Mouse (Mus musculus) urinary bladder, postnatal 14 days (tissue): ENCODE measurements at regions not wholly inside any gene's neighbourhood (a gene's known extent, or its start where the extent isn't known, plus 50 kb on each side); places are given as distances from the start of the nearest gene placed in this dataset.
A peak's percentile ranks its signal among the peaks of the same experiment; 100 is the strongest.

Source experiments
- DNase-seq: peaks from one replicate; pipeline ENCODE4 v3.0.0; 2021; ENCODE audit warnings: low spot score

DNA sequence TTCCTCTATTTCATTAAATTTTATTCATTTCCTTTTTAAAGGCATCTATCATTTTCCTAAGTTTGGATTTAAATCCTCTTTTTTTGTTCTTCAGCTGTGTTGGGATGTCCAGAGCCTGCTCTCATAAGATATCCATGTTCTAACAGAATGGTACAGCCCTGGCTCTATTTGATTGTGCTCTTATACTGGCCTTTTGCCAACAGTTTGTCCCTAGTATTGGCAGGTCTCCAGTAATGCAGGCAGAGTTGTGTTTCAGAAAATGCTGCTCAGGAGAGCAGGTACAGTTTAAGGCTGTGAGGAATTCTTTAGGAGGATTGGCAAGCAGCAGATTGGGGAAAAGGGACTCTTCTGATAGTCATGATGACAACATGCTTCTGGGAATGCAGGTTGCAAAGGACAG, 797.1 kb upstream of the Slit2 start:
- no peak for DNase-seq

GRCm38 (mm10) chr5:47202164-47202914, 780.6 kb upstream of the Slit2 start:
- DNase-seq = no peak

DNA sequence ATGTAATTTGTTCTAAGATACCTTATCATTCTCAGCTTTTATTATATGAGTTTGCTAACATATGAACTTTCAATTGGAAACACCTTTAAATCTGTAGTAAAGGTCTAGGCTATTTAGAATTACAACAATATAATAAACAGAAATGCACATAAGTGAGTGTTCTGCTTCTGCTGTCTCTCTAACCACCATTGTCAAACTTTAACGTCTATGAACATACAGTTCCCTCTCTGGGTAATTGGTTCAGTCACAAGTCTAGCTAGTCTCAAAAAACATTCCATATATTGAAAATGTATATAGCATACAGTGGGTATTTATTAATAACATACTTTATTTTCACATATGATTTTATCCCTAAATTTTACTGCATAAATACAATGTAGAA, 780.0 kb upstream of the Slit2 start:
- DNase-seq = no peak

DNA sequence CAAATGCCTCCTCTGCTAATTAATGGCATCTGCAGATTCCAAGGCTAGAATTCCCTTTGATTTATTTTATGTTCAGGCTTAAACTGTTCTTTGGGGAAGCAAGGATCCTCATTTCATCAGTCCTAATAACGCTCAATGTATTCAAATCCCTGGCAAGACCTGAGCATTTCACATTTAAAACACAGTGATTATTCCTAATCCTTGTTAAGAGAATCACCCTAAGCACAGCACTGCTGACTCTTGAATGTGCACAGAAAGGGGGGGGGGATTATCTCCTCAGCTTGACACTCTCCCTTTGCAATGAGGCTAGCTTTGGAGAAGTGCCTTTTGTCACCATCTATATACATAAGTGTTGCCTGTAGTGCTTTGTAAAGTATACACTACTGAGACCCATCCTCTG, 772.4 kb upstream of the Slit2 start:
- DNase-seq = no peak

DNA sequence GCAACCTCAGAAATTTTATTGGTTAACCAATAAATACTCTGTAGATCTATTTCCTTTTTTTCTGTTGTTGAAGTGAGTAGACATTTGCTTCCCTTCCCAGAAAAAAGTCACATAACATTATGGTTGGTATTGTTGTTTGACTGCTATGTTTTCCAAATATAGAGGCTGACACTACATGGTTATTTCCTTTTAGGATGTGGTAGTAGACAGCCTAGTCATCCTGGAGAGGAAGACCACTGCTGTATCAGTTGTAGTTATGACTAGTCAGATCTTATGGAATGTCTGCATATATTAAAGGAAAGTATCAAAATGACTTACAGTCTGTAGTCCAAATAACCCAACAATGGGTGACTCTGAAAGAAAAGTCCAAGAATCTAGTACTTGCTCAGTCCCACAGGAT, 767.5 kb upstream of the Slit2 start:
- no peak for DNase-seq

DNA sequence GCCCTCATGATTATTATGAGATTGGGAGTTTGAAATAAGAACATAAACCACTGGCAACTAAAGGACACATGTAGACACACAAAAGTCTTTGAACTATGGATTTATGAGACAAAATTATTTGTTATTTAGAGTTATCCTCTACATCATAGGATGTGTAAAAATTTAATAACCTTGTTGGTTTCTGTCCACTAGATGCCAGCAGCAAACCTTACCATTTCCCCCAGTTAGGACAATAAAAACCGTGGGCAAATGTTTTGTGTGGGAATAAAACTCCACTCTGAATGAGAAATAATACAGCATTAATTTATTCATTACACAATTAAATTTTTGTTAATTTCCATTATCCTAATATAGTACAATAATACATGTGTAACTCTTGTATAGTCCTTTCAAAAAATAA, 757.7 kb upstream of the Slit2 start:
- DNase-seq = no peak

DNA sequence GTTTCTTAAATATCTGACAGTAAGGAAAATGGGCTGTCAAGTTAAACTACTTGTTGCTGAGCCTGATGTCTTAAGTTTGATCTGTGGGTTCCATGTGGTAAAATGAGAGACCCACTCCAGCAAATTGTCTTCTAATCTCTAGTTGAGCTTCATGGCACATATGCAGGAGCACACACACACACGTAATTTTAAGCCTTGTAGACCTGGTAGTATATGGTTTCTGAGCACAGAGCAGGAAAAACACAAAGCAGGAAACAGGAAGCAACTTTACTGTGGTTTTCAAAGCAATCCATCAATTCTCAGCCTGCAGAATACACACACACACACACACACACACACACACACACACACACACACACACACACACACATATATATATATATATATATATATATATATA, 746.8 kb upstream of the Slit2 start:
- DNase-seq = no peak

DNA sequence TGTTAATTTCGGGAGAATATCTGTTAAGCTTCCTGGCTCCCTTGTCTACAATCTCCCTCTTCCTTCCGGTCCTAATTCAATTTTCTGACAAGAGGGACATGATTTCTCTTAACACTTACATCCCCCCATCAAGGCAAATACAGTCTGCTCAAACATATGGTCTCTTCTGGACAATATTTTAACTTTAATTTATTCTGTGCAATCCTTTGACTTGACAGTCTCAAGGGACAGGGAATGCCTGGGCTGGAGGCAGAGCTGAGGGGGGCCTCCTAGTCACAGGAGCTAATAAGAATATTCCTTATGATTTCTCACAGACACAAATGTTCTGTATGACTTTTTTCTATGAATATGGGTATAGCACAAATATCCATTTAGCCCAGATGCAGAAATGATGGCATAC, 742.9 kb upstream of the Slit2 start:
- DNase-seq = no peak

DNA sequence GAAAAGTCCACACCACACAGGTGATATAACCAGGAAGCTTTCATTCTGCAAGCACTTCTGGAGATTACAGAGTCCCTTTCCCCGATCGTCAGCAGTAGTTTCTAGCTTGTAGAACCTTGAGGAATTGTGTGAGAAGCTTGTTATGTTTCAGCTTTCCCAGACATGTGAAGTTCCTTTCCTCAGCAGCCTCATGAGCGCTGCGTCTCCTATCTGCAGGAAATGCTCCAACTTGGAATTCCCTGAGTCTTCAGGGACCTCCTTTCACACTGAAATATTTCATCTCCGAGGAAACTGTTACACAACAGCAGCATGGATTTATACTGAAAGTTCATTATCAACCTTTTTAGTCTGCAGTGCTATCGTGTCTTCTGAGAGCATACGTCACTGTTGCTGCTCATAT, 742.4 kb upstream of the Slit2 start:
- peak; percentile 9 for DNase-seq

DNA sequence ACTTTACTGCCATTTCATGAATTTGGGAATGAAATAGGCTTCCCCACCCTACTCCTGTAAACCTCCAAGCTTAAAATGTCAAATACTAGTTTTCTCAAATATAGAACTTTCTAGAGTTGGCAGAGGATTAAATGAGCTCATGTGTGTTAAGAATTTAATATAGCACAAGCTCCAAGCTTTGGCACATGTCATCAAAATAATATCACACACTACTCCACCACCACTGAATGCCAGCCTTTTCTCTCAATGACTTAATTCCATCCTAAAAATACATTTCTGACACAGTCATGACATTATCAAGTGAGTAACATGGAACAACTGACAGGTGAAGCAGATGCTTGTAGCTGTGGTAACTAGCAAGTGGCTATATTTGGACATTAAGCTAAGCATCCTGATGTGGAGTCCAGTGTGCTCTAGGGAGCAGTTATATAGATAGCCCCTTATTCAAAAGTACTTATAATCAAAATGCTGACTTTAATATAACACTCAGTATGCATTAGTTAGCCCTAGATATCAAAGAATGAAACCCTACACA, 728.0 kb upstream of the Slit2 start:
- DNase-seq = no peak

DNA sequence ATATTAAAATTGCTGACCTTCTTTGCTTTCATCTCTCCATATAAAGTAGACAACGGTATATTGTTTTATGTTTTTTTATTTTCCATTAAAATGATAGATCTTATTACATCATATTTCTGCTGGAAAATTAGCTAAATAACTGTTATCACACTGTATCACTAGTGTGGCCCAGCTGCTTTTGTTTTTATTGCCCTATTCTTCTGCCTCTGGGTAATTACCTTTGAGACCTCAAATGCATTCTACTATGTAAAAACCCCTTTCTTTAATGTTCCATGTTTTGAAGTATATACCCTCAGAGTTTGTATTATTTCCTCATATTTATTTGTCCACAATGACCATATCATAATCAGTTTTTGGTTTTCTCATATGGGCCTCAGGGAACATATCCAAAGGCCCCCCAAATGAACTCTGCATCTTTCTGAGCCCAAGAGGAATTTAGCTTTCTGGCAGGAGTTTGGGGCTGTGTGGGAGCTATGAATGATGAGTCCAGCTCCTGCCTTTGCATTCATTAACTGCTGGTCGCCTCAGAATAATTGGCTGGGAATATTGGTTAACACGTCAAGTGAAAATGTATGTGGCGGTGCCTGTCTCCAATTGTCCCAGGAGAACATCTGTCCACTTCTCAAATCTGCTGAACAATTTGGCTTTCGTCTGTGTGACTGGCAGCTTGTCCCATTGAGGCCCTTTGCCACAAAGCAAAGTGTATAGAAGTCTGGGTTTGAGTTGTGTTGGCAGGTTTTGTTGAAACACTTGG, 721.1 kb upstream of the Slit2 start:
- no peak for DNase-seq

GRCm38 (mm10) chr5:47272642-47273041, 710.3 kb upstream of the Slit2 start:
- no peak for DNase-seq

DNA sequence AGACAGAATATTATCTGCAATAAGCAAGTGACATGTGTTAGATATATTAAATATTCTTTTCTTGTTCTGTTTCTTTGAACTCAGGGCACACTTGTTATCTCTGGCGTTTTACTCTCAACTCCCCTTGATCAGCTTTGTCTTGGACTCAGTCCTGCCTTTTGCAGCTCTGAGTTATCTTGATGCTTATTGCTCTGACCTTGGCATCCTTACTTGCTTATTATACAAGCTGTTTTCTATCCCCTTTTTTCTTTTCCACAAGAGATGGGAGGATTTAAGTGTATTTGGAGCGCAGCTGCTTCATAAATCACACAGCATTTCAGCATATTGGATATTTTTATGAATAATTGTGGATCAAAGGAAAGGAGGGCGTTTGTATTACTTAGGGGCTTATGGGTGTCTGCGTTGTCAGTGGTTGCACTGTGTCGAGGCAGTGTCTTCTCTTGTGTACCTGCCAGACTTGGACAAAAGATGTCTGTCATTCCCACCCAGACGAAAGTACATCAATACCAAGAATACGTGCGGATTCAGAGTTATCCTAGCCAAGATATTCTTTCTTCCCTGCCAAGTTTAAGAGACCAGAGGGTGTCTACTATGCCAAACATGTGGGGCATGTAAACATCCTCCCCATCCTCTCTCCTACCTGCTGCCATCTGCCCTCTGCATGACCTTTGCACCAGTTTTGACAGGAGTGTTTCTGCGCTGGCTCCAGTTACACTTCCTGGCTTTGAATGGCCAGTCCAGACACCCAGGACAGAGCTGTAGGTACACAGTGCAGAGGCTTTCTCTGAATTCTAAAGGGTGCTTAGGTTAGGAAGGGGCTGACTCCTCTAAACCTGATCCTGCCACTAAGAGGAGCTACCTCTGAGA, 709.3 kb upstream of the Slit2 start:
- peak; percentile 27 for DNase-seq

GRCm38 (mm10) chr5:47274256-47274638, 708.7 kb upstream of the Slit2 start:
- no peak for DNase-seq

- no peak for DNase-seq
Observed at GRCm38 (mm10) chr5:47276231-47277195, 706.4 kb upstream of the Slit2 start.

DNA sequence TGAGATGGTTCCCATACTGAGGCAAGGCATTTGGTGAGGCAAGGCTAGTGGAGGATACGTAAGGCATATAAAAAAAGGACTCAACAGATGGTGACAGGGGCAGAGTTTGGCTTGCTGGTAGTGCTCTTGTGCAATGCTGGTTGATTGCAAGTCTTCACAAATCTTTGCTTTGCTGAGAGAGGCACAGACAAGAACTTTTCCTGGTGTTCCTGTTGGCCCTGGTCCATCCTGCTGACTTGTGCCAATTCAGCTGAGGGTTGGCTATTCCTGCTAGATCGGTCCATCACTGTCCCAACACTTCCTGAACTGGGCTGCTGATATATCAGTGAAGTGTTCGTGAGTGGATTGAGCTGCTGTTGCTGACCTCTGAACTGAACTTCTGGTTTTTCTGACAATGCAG, 703.3 kb upstream of the Slit2 start:
- peak; percentile 7 for DNase-seq

DNA sequence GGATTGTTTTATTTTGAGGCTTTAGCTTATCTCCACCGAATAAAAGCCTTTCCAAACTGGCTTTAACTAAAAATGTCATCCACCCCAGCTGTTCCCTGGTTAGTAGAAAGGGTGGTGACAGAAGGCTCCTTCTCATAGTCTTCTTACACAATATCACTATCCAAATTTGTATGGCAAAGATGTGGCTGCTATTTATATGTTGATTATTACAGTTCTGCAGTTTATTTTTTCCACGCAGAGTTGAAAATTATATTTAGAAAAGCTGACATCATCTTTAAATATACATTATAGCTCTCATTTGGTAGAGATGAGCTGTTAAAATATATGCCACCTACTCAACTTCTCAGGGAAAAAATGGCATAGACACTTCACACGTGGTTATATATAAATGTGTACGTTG, 683.3 kb upstream of the Slit2 start:
- no peak for DNase-seq

DNA sequence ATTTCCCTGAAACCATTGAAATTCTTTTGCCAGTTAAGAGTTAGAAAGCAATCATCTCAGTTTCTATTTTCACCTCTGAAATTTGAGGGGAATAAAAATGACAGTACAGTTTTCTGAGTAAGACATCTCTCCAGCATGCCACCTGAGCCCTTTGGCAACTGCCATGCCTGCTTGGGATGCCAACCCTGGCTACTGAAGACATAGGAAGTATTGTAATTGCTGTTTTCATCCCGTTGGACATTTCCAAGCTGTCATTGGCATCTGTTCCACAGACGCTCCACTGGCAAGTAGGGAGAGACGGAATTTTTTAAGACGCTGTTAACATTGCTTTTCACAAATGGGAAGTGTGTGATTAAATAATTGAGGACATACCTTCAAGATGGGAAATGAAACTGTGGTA, 665.4 kb upstream of the Slit2 start:
- no peak for DNase-seq

GRCm38 (mm10) chr5:47318147-47318546, 664.8 kb upstream of the Slit2 start:
- DNase-seq = no peak

DNA sequence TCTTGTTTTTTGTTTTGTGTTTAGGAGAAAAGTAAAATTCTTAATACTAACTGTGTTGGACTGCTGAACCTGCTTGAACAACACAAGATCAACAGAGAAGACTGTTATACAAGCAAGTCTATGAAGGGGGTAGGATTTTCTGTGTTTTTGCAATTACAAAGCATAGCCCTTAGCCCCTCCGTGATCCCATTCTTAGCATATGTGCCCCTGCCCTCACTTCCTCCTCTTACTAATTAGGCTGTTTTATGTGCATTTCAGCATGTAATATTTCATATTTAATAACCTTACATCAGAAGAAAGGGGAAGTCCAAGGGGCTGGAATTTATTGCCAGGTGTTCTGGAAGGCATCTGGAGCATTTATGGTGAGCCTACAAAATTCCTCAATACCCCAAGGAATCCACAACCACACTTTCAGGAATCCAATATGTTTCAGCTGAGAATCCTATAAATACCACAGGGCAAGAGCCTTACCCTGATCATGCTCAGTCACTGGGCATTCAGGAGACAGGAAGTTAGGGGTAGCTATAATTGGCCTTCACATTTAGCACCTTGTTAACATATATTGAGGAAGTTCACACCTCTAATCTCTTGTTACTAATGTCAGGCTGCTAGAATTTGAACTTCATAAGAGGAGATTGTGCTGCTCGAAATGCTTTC, 660.3 kb upstream of the Slit2 start:
- DNase-seq = no peak

GRCm38 (mm10) chr5:47334299-47334698, 648.6 kb upstream of the Slit2 start:
- no peak for DNase-seq
